Mouse (Mus musculus): ENCODE results near the gene Dscam. TPM values are rescaled to one million over a fixed set of nuclear protein-coding genes. Genes with fewer than 3 reads are reported as not detected.

The Dscam gene
- total RNA-seq, 2 experiments from 2014 or later: 41.2 to 44.9 TPM

GRCm38 (mm10) chr16:96555412-96555811 lies 615.1 kb downstream of the Dscam start:
- DNase-seq (ENCODE audit: extremely low spot score in 1 of 2, low spot score in 2 of 2): no peak
- intact Hi-C loops (cut with DNase I): loop anchor here (1.0 kb wide), 2 partner anchors 20 to 79 kb away; no protein-coding TSS in a partner anchor
- TF ChIP-seq CTCF (IDR thresholded peaks at IDR 0.05): no peak
- Histone ChIP-seq H3K4me3 (no peak overlapping the region), H3K27ac (no peak overlapping the region)

DNA sequence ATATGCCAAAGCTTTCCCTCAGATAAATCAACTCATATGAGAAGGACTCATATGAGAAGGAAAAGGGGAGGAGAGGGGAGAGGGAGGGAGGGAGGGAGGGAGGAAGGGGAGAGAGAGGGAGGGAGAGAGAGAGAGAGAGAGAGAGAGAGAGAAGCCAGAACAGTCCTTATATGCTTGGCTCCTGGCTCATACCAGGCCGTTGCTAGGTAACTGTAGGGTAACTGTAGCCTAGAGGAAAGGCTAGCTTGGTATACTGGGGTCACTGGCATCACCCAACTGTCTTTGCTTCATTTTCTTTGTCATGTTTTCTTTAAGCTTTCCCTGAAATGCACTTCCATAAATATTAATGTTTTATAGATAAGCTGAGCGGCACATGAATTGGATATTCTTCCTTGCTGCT lies 617.9 kb downstream of the Dscam start:
- Histone ChIP-seq H3K4me3 (no peak overlapping the region), H3K27ac (no peak overlapping the region)
- intact Hi-C loops (cut with DNase I): no loop called here
- no peak for DNase-seq (ENCODE audit: extremely low spot score in 1 of 2, low spot score in 2 of 2)
- no peak for TF ChIP-seq CTCF (IDR thresholded peaks at IDR 0.05)

GRCm38 (mm10) chr16:96541056-96541455 lies 629.5 kb downstream of the Dscam start:
- DNase-seq (ENCODE audit: extremely low spot score in 1 of 2, low spot score in 2 of 2): no peak
- intact Hi-C loops (cut with DNase I): no loop called here
- H3K27ac ChIP-seq: no peak overlapping the region
- no peak overlapping the region for H3K4me3 ChIP-seq
- no peak for TF ChIP-seq CTCF (IDR thresholded peaks at IDR 0.05)

Other genes starting within 250 kb of the Dscam start
- 1 to 10 TPM; 5.7 to 6.6 TPM for gene Bace2, start 186.0 kb upstream of the Dscam start, total RNA-seq (2021)